In the genomic region with DNA sequence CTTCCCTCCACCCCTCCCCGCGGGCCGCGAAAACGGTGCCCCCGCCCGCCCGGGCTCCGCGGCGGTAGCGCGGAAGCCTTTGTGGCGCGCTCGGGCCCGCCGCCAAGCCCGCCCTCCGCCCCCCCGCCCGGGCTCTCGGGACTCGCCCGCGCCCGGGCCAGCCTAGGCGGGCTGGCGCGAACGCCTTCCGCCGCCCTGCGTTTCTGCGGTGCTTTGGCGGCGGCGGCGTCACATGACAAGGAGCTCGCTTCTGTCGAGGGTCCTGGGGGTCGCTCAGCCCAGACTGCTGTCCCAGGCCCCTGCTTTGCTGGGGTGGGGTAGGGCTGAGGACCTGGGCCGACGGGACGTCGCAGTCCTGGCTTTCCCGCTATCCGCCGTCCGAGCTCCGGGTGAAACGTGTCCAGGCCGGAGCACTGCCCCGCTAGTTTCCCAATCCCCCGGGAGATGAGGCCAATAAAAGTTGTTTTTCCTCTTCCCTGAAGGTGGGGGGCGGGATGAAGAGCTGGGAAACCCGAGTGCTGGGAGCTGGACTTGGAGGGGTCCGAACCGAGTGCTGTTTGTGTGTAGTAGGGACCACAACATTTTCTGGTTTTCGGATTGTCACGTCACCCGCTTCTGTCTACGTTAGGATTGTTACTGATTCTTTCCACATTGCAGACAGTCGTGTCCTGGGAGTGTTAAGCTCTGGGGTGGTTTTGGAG, we compare ENCODE assay signal across 8 mouse cellular contexts. TPM values are rescaled to one million over a fixed set of nuclear protein-coding genes. Genes with fewer than 3 reads are reported as not detected.
DNase-seq lines count a peak whose midpoint lies in the region; ATAC-seq and TF ChIP-seq lines count a peak whose summit lies in the region.

No protein-coding gene starts in this region.

- CTCF ChIA-PET in Patski (lab: Charles Lee) = interaction anchor here (1.1 to 4.1 kb wide), 20 partner anchors 10 to 284 kb away, joined by 3 to 67 read pairs (median 6); partner anchors contain the start of genes Nck1 and Stag1

- peak; percentile 6 for DNase-seq in Patski (ENCODE audit: low read depth, low spot score)
- peak; percentile 73 to 80 for DNase-seq in cerebellum, postnatal 14 days
- DNase-seq in gastrocnemius, adult 18-20 months (ENCODE audit: low spot score) = peak; percentile 71
- peak; percentile 33 for DNase-seq in left cerebral cortex, adult 11 months (ENCODE audit: low spot score)
- DNase-seq in lung, postnatal 25 days (ENCODE audit: low spot score) = peak; percentile 59
- peak; percentile 70 for DNase-seq in retina, embryonic 14.5 days (ENCODE audit: low spot score)
- DNase-seq in thymus, postnatal 36 days = peak; percentile 61 to 74

- no peaks in the 10 kb centered on the region for H3K27me3 ChIP-seq in Patski
- H3K27me3 ChIP-seq in hindbrain, embryonic 16.5 days (replicated peaks; ENCODE audit: control insufficient read depth, insufficient read depth, low read length) = no peaks in the 10 kb centered on the region

- peaks cover 2% of the 10 kb centered on the region; the same call in 1 of the 2 replicates for H3K9me3 ChIP-seq in hindbrain, embryonic 16.5 days (ENCODE audit: control insufficient read depth, low read length)

- peaks cover 17% of the 10 kb centered on the region for H3K4me1 ChIP-seq in hindbrain, embryonic 16.5 days (ENCODE audit: control insufficient read depth, insufficient read depth, low read depth, low read length)

- peak overlapping the region; percentile 100 for H3K27ac ChIP-seq in hindbrain, embryonic 16.5 days (ENCODE audit: low read depth, low read length)

- under 1% methylated on average over 28 of the region's 64 CpGs for WGBS in hindbrain, embryonic 16.5 days

- in situ Hi-C loops in Patski (cut with MboI; ENCODE audit: low pct_unique_long_range_greater_than_20kb) = loop anchor here (5.0 to 10.0 kb wide), 3 partner anchors 97 to 511 kb away; partner anchors contain the start of gene Nck1

- ATAC-seq in Patski = peak; percentile 37
- ATAC-seq in hindbrain, embryonic 16.5 days = peak; percentile 24

- H3K4me3 ChIP-seq in hindbrain, embryonic 16.5 days (ENCODE audit: low read length) = peak overlapping the region; percentile 86

- peak overlapping the region; percentile 80 for H3K4me2 ChIP-seq in hindbrain, embryonic 16.5 days (ENCODE audit: low read length)

- no peaks in the 10 kb centered on the region for H3K36me3 ChIP-seq in hindbrain, embryonic 16.5 days (ENCODE audit: control insufficient read depth, insufficient read depth, low read length)

- H3K9ac ChIP-seq in hindbrain, embryonic 16.5 days (ENCODE audit: low read depth, low read length) = peak overlapping the region; percentile 93

- TF ChIP-seq CTCF in Patski (IDR thresholded peaks at IDR 0.05) = no peak

- POLR2A ChIA-PET in Patski (lab: Charles Lee) = interaction anchor here (0.7 to 3.1 kb wide), 5 partner anchors 95 to 271 kb away, joined by 4 to 12 read pairs (median 5); no protein-coding TSS in a partner anchor

RNA-seq across cellular contexts. Expression of gene Stag1, which starts 46.6 kb away (rescaled TPM):
- 29.1 TPM for polyA plus RNA-seq in Patski (2021)
- 10 to 100 TPM; 19.5 to 26.1 TPM for total RNA-seq in gastrocnemius, adult 18-20 months (2021)
- 21.9 and 23.4 TPM in 2 replicates for polyA plus RNA-seq in hindbrain, embryonic 16.5 days (2015; fragmentation: Nextera tagmentation; extraction: Ambion mirVana)

Comparison
In these comparisons a context has a peak if more than half of its experiments do, and no peak if none do; other contexts are left out.
1. Peak in every context shown above with its lines: DNase-seq, ATAC-seq, H3K4me3 ChIP-seq and H3K27ac ChIP-seq.
2. DNase-seq: peak in every context shown above with its lines; median percentile 76 in cerebellum, postnatal 14 days; 71 in gastrocnemius, adult 18-20 months; 70 in retina, embryonic 14.5 days; 68 in thymus, postnatal 36 days; 59 in lung, postnatal 25 days; 33 in left cerebral cortex, adult 11 months; 6 in Patski.